Mouse (Mus musculus) neural tube, embryonic 14.5 days (tissue): ENCODE measurements around the gene Vhl. TPM values are rescaled to one million over a fixed set of nuclear protein-coding genes. Genes with fewer than 3 reads are reported as not detected.

Source experiments
- ATAC-seq: fragments of 200-750 bp; cut with Nextera tagmentation; 2 replicates; pipeline ENCODE4 v1.8.0; 2017; ENCODE audit warnings: low read depth, mild to moderate bottlenecking, moderate TSS enrichment, moderate library complexity
- H3K27ac ChIP-seq: fragments of 300-500 bp; sonication (generic); 2 replicates; pipeline ENCODE4 v1.5.1; 2014; ENCODE audit warnings: low read depth, mild to moderate bottlenecking, control low read depth, low read length, moderate library complexity, mixed read lengths
- H3K27me3 ChIP-seq: fragments of 300-500 bp; sonication (generic); 2 replicates; pipeline ENCODE4 v1.6.1; 2014; ENCODE audit warnings: low read length; ENCODE audit not compliant: control insufficient read depth, insufficient read depth
- H3K36me3 ChIP-seq: fragments of 300-500 bp; sonication (generic); 2 replicates; pipeline ENCODE4 v1.6.1; 2014; ENCODE audit warnings: low read length, mixed read lengths; ENCODE audit not compliant: control insufficient read depth, insufficient read depth
- H3K4me1 ChIP-seq: fragments of 300-500 bp; sonication (generic); 2 replicates; pipeline ENCODE4 v1.6.1; 2014; ENCODE audit warnings: low read length; ENCODE audit not compliant: control insufficient read depth, insufficient read depth
- H3K4me2 ChIP-seq: fragments of 300-500 bp; sonication (generic); 2 replicates; pipeline ENCODE4 v1.6.1; 2014; ENCODE audit warnings: mild to moderate bottlenecking, low read depth, low read length, control low read depth
- H3K4me3 ChIP-seq: fragments of 300-500 bp; sonication (generic); 2 replicates; pipeline ENCODE4 v1.5.1; 2014; ENCODE audit warnings: low read depth, low read length, control low read depth, mixed read lengths
- H3K9ac ChIP-seq: fragments of 300-500 bp; sonication (generic); replicated peaks from 2 replicates; pipeline ENCODE4 v1.6.1; 2014; ENCODE audit warnings: low read depth, mild to moderate bottlenecking, control low read depth, low read length, mixed read lengths
- H3K9me3 ChIP-seq: fragments of 300-500 bp; sonication (generic); 2 replicates; pipeline ENCODE4 v1.6.1; 2016; ENCODE audit warnings: low read length; ENCODE audit not compliant: control insufficient read depth
- WGBS: fragments of 180-500 bp; shearing (Covaris S2); extraction: QIAGEN DNeasy Blood & Tissue Kit; methylation state at CpG from one replicate; pipeline ENCODE4 v1.1.7; 2014; 5-methylcytosine and 5-hydroxymethylcytosine counted together
- polyA plus RNA-seq: library from polyadenylated mRNA; unstranded; fragments of >200 nt; fragmentation: Nextera tagmentation; extraction: Ambion mirVana; gene quantifications from 2 replicates; pipeline ENCODE4 v1.2.1, GENCODE M21; 2014

Vhl gene
- polyA plus RNA-seq, 1 experiment from 2014 or later, result 83.1 TPM

DNA sequence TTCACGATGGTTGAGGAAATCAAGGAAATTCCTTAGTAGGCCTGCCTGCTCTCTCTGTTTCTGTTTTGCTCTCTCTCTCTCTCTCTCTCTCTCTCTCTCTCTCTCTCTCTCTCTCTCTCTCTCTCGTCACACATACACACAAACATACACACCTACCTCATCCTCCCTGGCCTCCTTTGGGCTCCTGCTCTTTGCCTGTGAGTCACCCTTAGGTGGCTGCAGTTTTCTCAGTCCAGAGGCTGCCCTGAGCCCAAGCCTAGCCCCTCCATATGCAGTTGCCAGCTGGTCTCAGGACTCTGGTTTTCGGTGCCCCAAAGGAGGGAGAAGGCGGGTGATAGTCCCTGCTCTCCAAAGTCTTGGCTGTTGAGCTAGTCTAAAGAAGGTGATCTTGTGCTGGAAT is 19.3 kb downstream of the Vhl start:
- Histone ChIP-seq H3K9ac (no peak overlapping the region), H3K4me1 (no peaks in the 10 kb centered on the region; the same call in 1 of the 2 replicates), H3K9me3 (no peaks in the 10 kb centered on the region), H3K4me3 (no peak overlapping the region), H3K27ac (no peak overlapping the region), H3K36me3 (no peaks in the 10 kb centered on the region), H3K4me2 (no peak overlapping the region), H3K27me3 (no peaks in the 10 kb centered on the region)
- WGBS, result 93% methylated on average over 4 of the region's 4 CpGs
- ATAC-seq, result no peak

DNA sequence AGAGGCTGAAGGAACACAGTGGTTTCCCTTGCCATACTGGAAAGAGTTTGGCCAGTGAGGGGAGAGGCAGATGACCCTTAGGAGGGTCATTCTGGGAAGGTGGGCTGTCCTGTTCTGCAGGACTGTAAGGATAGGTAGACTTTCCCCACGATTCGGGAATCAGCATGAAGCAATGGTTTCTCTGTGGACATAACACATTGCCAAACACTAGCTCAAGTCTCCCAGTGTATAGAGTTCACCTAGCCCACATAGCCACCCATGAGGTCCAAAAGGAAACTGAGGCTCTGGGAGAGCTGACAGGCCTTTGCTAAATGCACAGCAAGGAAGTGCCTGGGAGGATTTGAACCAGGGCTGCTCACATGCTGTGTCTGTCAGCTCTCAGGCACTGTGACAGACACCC is 20.2 kb downstream of the Vhl start:
- no peaks in the 10 kb centered on the region for H3K4me1 ChIP-seq
- WGBS, result 89% methylated on average over 2 of the region's 2 CpGs
- H3K4me2 ChIP-seq, result no peak overlapping the region
- no peak overlapping the region for H3K27ac ChIP-seq
- H3K9ac ChIP-seq, result no peak overlapping the region
- H3K4me3 ChIP-seq, result no peak overlapping the region
- no peaks in the 10 kb centered on the region for H3K27me3 ChIP-seq
- no peak for ATAC-seq
- no peaks in the 10 kb centered on the region for H3K9me3 ChIP-seq
- no peaks in the 10 kb centered on the region for H3K36me3 ChIP-seq

DNA sequence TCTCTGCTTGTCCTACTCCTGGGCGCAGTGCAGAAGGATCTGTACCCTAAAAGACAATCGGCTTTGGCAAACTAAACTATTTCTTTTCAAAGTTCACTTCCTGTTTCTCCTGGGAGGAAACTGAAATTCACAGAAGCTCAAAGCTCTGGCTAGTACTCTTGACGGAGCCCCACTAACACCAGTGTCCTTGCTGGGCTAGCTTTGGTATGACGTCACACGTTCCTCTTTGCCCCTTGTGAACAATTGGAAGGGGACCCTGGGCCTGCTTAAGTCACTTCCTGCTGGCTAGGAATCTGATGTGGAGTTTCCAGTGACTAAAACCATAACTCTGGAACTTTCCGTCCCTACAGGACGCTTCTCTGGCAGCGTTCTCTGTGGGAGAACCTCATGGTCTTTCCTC is 21.0 kb downstream of the Vhl start:
- Histone ChIP-seq H3K4me1 (no peaks in the 10 kb centered on the region), H3K4me3 (no peak overlapping the region), H3K4me2 (no peak overlapping the region), H3K9me3 (no peaks in the 10 kb centered on the region), H3K27me3 (no peaks in the 10 kb centered on the region), H3K27ac (no peak overlapping the region), H3K36me3 (no peaks in the 10 kb centered on the region), H3K9ac (no peak overlapping the region)
- WGBS, result 89% methylated on average over 8 of the region's 8 CpGs
- no peak for ATAC-seq

DNA sequence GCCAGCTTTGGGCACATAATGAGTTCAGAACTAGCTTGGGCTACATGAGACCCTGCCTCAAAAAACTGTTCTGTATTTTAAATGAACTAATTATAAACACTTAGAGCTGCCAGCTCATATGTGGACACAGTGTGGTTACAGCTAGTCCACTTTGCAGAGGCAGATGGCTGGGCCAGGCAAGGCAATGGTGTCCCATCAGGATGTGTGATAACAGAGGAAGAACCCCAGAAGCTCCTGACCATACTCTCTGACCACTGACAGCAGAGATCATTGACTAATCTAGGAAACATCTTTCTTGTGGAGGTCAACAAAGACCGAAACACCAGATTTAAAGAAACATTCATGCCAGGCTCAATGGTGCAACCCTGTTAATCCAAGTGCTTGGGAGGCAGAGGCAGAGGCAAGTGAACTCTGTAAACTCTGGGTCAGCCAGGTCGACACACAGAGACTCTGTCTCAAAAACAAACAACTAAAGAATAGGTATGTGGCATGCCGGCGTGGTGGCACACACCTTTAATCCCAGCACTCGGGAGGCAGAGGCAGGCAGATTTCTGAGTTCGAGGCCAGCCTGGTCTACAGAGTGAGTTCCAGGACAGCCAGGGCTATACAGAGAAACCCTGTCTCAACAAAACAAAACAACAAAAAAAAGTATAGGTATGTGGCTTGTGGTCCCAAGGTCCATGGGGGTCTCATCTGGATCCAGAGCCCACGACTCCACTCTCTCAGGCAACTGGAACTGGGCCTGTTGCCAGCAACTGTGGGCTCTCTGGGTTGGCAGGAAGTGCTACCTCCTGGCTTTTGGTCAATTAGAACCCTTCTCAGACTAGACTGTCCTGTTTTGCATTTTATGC is 25.8 kb downstream of the Vhl start:
- H3K36me3 ChIP-seq, result no peaks in the 10 kb centered on the region
- H3K4me2 ChIP-seq, result no peak overlapping the region
- no peak overlapping the region for H3K4me3 ChIP-seq
- no peaks in the 10 kb centered on the region for H3K9me3 ChIP-seq
- no peaks in the 10 kb centered on the region for H3K4me1 ChIP-seq
- H3K27me3 ChIP-seq, result no peaks in the 10 kb centered on the region
- 86% methylated on average over 7 of the region's 7 CpGs for WGBS
- H3K27ac ChIP-seq, result no peak overlapping the region
- no peak overlapping the region for H3K9ac ChIP-seq
- no peak for ATAC-seq

DNA sequence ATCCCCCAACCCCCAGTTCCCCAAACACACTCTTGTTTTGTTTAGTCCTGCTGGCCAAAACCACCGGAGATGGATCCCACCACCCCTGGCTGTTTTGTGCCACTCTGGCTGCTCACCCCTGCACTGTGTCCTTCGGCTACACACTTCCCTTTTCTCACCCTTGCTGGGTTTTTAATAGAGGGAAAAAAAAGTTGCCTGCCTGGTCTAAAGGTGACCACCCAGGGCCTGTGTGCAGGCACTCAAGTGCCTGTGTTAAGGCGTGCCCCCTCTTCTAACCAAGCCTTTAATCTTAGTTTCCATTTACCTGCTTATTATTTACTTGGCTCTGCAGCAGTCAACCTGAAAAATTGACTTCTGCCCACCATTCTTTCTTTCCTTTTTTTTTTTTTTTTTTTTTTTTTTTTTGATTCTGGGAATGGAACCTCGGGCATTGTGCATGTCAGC is 26.5 kb downstream of the Vhl start:
- H3K9ac ChIP-seq, result no peak overlapping the region
- H3K27me3 ChIP-seq, result no peaks in the 10 kb centered on the region
- no peaks in the 10 kb centered on the region for H3K4me1 ChIP-seq
- no peaks in the 10 kb centered on the region for H3K9me3 ChIP-seq
- H3K4me3 ChIP-seq, result no peak overlapping the region
- H3K4me2 ChIP-seq, result no peak overlapping the region
- no peak overlapping the region for H3K27ac ChIP-seq
- H3K36me3 ChIP-seq, result no peaks in the 10 kb centered on the region
- no peak for ATAC-seq
- 77% methylated on average over 4 of the region's 4 CpGs for WGBS

DNA sequence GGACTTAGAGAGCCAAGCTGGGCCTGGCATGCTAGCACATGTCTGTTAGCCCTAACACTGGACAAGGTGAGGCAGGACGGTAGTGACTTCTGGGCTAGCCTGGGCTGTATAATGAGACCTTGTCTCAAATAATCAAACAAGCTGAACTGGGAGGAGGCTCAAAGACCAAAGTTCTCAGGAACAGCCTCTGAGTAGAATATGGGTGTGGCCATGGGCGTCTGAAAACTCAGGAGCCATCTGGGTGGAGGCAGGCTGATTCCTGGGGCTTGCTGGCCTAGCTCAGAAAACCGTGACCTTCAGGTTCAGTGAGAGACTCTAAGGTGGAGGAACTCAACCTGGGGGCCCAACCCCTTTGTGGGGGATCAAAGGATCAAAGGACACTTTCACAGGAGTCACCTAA is 27.9 kb downstream of the Vhl start:
- H3K4me3 ChIP-seq, result no peak overlapping the region
- no peak for ATAC-seq
- H3K4me2 ChIP-seq, result no peak overlapping the region
- 76% methylated on average over 3 of the region's 3 CpGs for WGBS
- H3K27ac ChIP-seq, result no peak overlapping the region
- H3K9me3 ChIP-seq, result no peaks in the 10 kb centered on the region
- H3K9ac ChIP-seq, result no peak overlapping the region
- H3K4me1 ChIP-seq, result no peaks in the 10 kb centered on the region
- no peaks in the 10 kb centered on the region for H3K27me3 ChIP-seq
- no peaks in the 10 kb centered on the region for H3K36me3 ChIP-seq

DNA sequence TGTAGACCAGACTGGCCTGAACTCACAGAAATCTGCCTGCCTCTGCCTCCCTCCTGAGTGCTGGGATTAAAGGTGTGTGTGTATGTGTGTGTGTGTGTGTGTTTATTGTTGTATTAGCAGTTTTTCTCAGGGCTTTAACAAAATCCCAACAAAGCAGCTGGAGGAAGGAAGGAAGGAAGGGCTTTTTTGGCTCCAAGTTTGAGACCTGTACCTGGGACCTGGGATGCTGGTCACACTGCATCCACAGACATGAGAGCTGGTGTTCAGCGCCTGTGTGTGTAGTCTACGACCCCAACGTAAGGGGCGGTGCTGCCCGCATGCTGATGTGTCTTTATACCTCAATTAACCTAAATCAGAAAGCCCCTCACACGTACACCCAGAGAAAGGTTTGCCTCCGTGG is 29.8 kb downstream of the Vhl start:
- H3K27ac ChIP-seq, result no peak overlapping the region
- H3K4me2 ChIP-seq, result no peak overlapping the region
- H3K27me3 ChIP-seq, result no peaks in the 10 kb centered on the region
- no peaks in the 10 kb centered on the region for H3K36me3 ChIP-seq
- WGBS, result 91% methylated on average over 7 of the region's 7 CpGs
- no peaks in the 10 kb centered on the region for H3K9me3 ChIP-seq
- H3K9ac ChIP-seq, result no peak overlapping the region
- H3K4me1 ChIP-seq, result no peaks in the 10 kb centered on the region
- no peak overlapping the region for H3K4me3 ChIP-seq
- no peak for ATAC-seq

DNA sequence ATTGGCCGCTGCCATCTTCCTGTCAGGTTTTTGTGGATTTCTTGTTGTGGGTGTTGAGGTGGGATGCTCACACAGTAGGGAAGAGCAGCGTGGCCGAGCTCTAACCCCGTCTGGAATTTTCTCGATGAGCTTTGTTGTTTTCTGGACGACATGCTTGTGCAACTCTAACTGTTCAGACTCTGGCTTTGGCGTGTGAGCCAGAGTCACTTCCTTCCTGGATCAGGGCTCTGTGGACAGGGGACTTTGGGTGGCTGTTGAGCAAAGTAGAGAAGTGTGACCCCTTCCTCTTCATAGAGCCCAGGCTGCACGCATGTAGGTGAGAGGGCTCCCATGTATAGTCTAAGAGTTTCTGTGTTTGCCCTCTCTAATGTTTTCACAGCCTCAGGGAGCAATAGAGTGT is 30.3 kb downstream of the Vhl start:
- Histone ChIP-seq H3K4me1 (no peaks in the 10 kb centered on the region), H3K4me3 (no peak overlapping the region), H3K4me2 (no peak overlapping the region), H3K9me3 (no peaks in the 10 kb centered on the region), H3K36me3 (no peaks in the 10 kb centered on the region), H3K27ac (no peak overlapping the region), H3K27me3 (no peaks in the 10 kb centered on the region), H3K9ac (no peak overlapping the region)
- no peak for ATAC-seq
- WGBS, result 83% methylated on average over 8 of the region's 8 CpGs

DNA sequence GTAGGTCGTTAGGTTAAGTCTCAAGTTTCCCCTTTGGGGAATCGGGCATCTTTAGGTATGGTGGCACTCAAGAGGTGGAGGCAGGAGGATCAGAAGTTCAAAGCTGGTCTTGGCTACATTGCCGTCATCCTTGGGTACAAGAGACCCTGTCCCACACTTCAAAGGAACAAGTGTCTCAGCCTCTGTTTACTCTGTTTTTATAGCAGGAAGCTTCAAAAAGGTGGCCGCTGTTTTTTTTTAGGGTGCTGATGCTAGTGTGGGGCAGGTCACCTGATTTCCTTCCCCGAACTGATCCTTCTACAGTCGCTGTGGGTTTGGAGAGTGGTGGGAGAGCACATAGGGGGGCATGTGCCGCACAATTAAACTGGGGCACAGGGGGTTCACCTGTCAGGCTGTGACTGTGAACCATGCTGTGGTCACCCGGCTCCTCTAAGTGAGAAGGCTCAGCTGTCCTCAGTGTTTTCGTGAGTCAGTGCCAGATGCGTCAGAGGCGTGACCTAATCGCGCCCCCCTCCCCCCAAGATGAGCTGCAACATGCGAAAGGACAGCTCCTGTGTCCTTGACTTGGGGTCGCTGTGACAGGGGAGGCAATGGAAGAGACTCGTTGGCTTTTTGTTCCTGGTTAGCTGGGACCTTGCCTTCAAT is 31.1 kb downstream of the Vhl start:
- ATAC-seq, result no peak
- Histone ChIP-seq H3K4me2 (no peak overlapping the region), H3K27me3 (no peaks in the 10 kb centered on the region), H3K9me3 (no peaks in the 10 kb centered on the region), H3K9ac (no peak overlapping the region), H3K4me1 (no peaks in the 10 kb centered on the region), H3K4me3 (no peak overlapping the region), H3K36me3 (no peaks in the 10 kb centered on the region), H3K27ac (no peak overlapping the region)
- 80% methylated on average over 16 of the region's 16 CpGs for WGBS
